Mouse (Mus musculus) embryonic fibroblast, embryonic 13.5 days (primary cell): ENCODE results near the gene Lima1. TPM values are rescaled to one million over a fixed set of nuclear protein-coding genes. Genes with fewer than 3 reads are reported as not detected.

ENCODE experiments used
- H3K27ac ChIP-seq: 2 replicates; pipeline ENCODE4 v1.5.1; 2012; ENCODE audit warnings: low read length, control low read depth, inconsistent platforms; ENCODE audit not compliant: insufficient read depth
- H3K4me1 ChIP-seq: 2 replicates; pipeline ENCODE4 v1.6.1; 2011; ENCODE audit warnings: low read length; ENCODE audit not compliant: control insufficient read depth, insufficient read depth
- H3K4me3 ChIP-seq: 2 replicates; pipeline ENCODE4 v1.5.1; 2011; ENCODE audit warnings: mild to moderate bottlenecking, control low read depth, low read length; ENCODE audit not compliant: insufficient read depth
- CTCF ChIP-seq: IDR thresholded peaks from 2 replicates; pipeline ENCODE4 v1.5.1; 2011; ENCODE audit warnings: mild to moderate bottlenecking, control low read depth, low read length, moderate library complexity, borderline replicate concordance; ENCODE audit not compliant: insufficient read depth
- POLR2A ChIP-seq: IDR thresholded peaks from 2 replicates; pipeline ENCODE4 v1.6.1; 2011; ENCODE audit warnings: low read depth, mild to moderate bottlenecking, control low read depth, low read length, moderate library complexity
- polyA plus RNA-seq: library from polyadenylated mRNA; stranded (reverse); fragments of >200 nt; gene quantifications from 2 replicates; pipeline ENCODE4 v1.2.4, GENCODE M21; 2011; ENCODE audit warnings: low read depth; ENCODE audit not compliant: missing spikeins, insufficient read length

Gene Lima1
- polyA plus RNA-seq, 1 experiment = 172 TPM

GRCm38 (mm10) chr15:99819621-99820279, 55.5 kb downstream of the Lima1 start:
- H3K27ac ChIP-seq = peak overlapping the region; percentile 99
- H3K4me1 ChIP-seq = peaks cover 7% of the 10 kb centered on the region; the same call in 1 of the 2 replicates
- peak overlapping the region; percentile 96 for H3K4me3 ChIP-seq
- TF ChIP-seq POLR2A = peak; percentile 100
- no peak for TF ChIP-seq CTCF

GRCm38 (mm10) chr15:99819109-99819440, 56.2 kb downstream of the Lima1 start:
- Histone ChIP-seq H3K4me3 (peak overlapping the region; percentile 96), H3K4me1 (peaks cover 7% of the 10 kb centered on the region; the same call in 1 of the 2 replicates), H3K27ac (peak overlapping the region; percentile 99)
- TF ChIP-seq CTCF = no peak
- no peak for TF ChIP-seq POLR2A

GRCm38 (mm10) chr15:99818321-99819108, 56.7 kb downstream of the Lima1 start:
- TF ChIP-seq POLR2A (peak; percentile 54; the same call in 1 of the 2 replicates), CTCF (no peak)
- Histone ChIP-seq H3K4me1 (peaks cover 7% of the 10 kb centered on the region; the same call in 1 of the 2 replicates), H3K27ac (peak overlapping the region; percentile 99), H3K4me3 (peak overlapping the region; percentile 96)

GRCm38 (mm10) chr15:99817343-99818235, 57.7 kb downstream of the Lima1 start:
- no peak for TF ChIP-seq CTCF
- TF ChIP-seq POLR2A = peak; percentile 37; the same call in 1 of the 2 replicates
- peak overlapping the region; percentile 99 for H3K27ac ChIP-seq
- H3K4me1 ChIP-seq = peaks cover 7% of the 10 kb centered on the region; the same call in 1 of the 2 replicates
- H3K4me3 ChIP-seq = peak overlapping the region; percentile 96

- Histone ChIP-seq H3K4me3 (no peak overlapping the region), H3K27ac (no peak overlapping the region), H3K4me1 (peaks cover 6% of the 10 kb centered on the region)
- TF ChIP-seq CTCF (no peak), POLR2A (no peak)
Observed at GRCm38 (mm10) chr15:99815999-99816398, 59.3 kb downstream of the Lima1 start.

- no peak for TF ChIP-seq POLR2A
- no peak for TF ChIP-seq CTCF
- H3K4me1 ChIP-seq = peaks cover 3% of the 10 kb centered on the region; the same call in 1 of the 2 replicates
- no peak overlapping the region for H3K4me3 ChIP-seq
- H3K27ac ChIP-seq = no peak overlapping the region
Observed at GRCm38 (mm10) chr15:99814554-99815260, 60.5 kb downstream of the Lima1 start.

- TF ChIP-seq CTCF (no peak), POLR2A (no peak)
Observed at GRCm38 (mm10) chr15:99813639-99814038, 61.6 kb downstream of the Lima1 start.

GRCm38 (mm10) chr15:99812097-99812496, 63.2 kb downstream of the Lima1 start:
- TF ChIP-seq POLR2A (no peak), CTCF (no peak)
- Histone ChIP-seq H3K27ac (no peak overlapping the region), H3K4me1 (peaks cover 8% of the 10 kb centered on the region)

More at GRCm38 (mm10) chr15:99813639-99814038, 61.6 kb downstream of the Lima1 start:
- no peak overlapping the region for H3K4me3 ChIP-seq
- no peak overlapping the region for H3K27ac ChIP-seq
- peaks cover 3% of the 10 kb centered on the region; the same call in 1 of the 2 replicates for H3K4me1 ChIP-seq

More at GRCm38 (mm10) chr15:99812097-99812496, 63.2 kb downstream of the Lima1 start:
- no peak overlapping the region for H3K4me3 ChIP-seq
